Mouse (Mus musculus) embryonic facial prominence, embryonic 14.5 days (tissue): ENCODE results near the gene Cep85l. TPM values are rescaled to one million over a fixed set of nuclear protein-coding genes. Genes with fewer than 3 reads are reported as not detected.

Source experiments
- ATAC-seq: fragments of 200-750 bp; cut with Nextera tagmentation; 2 replicates; pipeline ENCODE4 v1.8.0; 2017; ENCODE audit warnings: low read depth, moderate number of reproducible peaks, moderate TSS enrichment
- DNase-seq: peaks from one replicate; pipeline ENCODE4 v3.0.0-alpha.2; 2015; ENCODE audit warnings: low spot score
- H3K27ac ChIP-seq: fragments of 300-500 bp; sonication (generic); replicated peaks from 2 replicates; pipeline ENCODE4 v1.5.1; 2014; ENCODE audit warnings: low read depth, mild to moderate bottlenecking, low read length, moderate library complexity
- H3K27me3 ChIP-seq: fragments of 300-500 bp; sonication (generic); replicated peaks from 2 replicates; pipeline ENCODE4 v1.6.1; 2014; ENCODE audit warnings: low read length; ENCODE audit not compliant: control insufficient read depth, insufficient read depth
- H3K36me3 ChIP-seq: fragments of 300-500 bp; sonication (generic); 2 replicates; pipeline ENCODE4 v1.6.1; 2014; ENCODE audit warnings: low read length, mixed read lengths; ENCODE audit not compliant: control insufficient read depth, insufficient read depth
- H3K4me1 ChIP-seq: fragments of 300-500 bp; sonication (generic); 2 replicates; pipeline ENCODE4 v1.6.1; 2014; ENCODE audit warnings: antibody characterized with exemption, low read length; ENCODE audit not compliant: control insufficient read depth, insufficient read depth
- H3K4me2 ChIP-seq: fragments of 300-500 bp; sonication (generic); 2 replicates; pipeline ENCODE4 v1.6.1; 2014; ENCODE audit warnings: low read depth, mild to moderate bottlenecking, low read length, moderate library complexity, mixed read lengths
- H3K4me3 ChIP-seq: fragments of 300-500 bp; sonication (generic); 2 replicates; pipeline ENCODE4 v1.5.1; 2014; ENCODE audit warnings: low read depth, mild to moderate bottlenecking, low read length
- H3K9ac ChIP-seq: fragments of 300-500 bp; sonication (generic); 2 replicates; pipeline ENCODE4 v1.6.1; 2014; ENCODE audit warnings: low read depth, mild to moderate bottlenecking, low read length, moderate library complexity, mixed read lengths
- H3K9me3 ChIP-seq: fragments of 300-500 bp; sonication (generic); 2 replicates; pipeline ENCODE4 v1.6.1; 2016; ENCODE audit warnings: low read length; ENCODE audit not compliant: control insufficient read depth
- WGBS: fragments of 180-500 bp; shearing (Covaris S2); extraction: QIAGEN DNeasy Blood & Tissue Kit; methylation state at CpG from one replicate; pipeline ENCODE4 v1.1.7; 2014; 5-methylcytosine and 5-hydroxymethylcytosine counted together
- polyA plus RNA-seq: library from polyadenylated mRNA; unstranded; fragments of >200 nt; fragmentation: Nextera tagmentation; extraction: Ambion mirVana; gene quantifications from 2 replicates; pipeline ENCODE4 v1.2.1, GENCODE M21; 2014

Gene Cep85l
- polyA plus RNA-seq, 1 experiment from 2014 or later: 7.3 TPM

GRCm38 (mm10) chr10:53359016-53359415, 20.7 kb downstream of the Cep85l start:
- 84% methylated on average over 3 of the region's 3 CpGs for WGBS

GRCm38 (mm10) chr10:53353665-53354064, 26.1 kb downstream of the Cep85l start:
- peaks cover 21% of the 10 kb centered on the region for H3K36me3 ChIP-seq
- no peak overlapping the region for H3K9ac ChIP-seq
- no peak overlapping the region for H3K4me2 ChIP-seq
- no peaks in the 10 kb centered on the region for H3K27me3 ChIP-seq
- no peak overlapping the region for H3K4me3 ChIP-seq
- ATAC-seq: no peak
- WGBS: 87% methylated on average over 3 of the region's 3 CpGs
- no peaks in the 10 kb centered on the region for H3K9me3 ChIP-seq
- H3K27ac ChIP-seq: no peak overlapping the region
- no peak for DNase-seq
- H3K4me1 ChIP-seq: no peaks in the 10 kb centered on the region

More at GRCm38 (mm10) chr10:53359016-53359415, 20.7 kb downstream of the Cep85l start:
- Histone ChIP-seq H3K27ac (no peak overlapping the region), H3K9ac (no peak overlapping the region), H3K27me3 (no peaks in the 10 kb centered on the region), H3K4me1 (no peaks in the 10 kb centered on the region), H3K36me3 (peaks cover 17% of the 10 kb centered on the region), H3K4me2 (no peak overlapping the region), H3K9me3 (no peaks in the 10 kb centered on the region), H3K4me3 (no peak overlapping the region)
- DNase-seq (no peak), ATAC-seq (no peak)

- no peak for ATAC-seq
- DNase-seq: no peak
- Histone ChIP-seq H3K4me1 (no peaks in the 10 kb centered on the region), H3K27me3 (no peaks in the 10 kb centered on the region), H3K9me3 (no peaks in the 10 kb centered on the region), H3K27ac (no peak overlapping the region), H3K36me3 (peaks cover 12% of the 10 kb centered on the region; the same call in 1 of the 2 replicates), H3K4me2 (no peak overlapping the region), H3K9ac (no peak overlapping the region), H3K4me3 (no peak overlapping the region)
- WGBS: 87% methylated on average over 1 of the region's 1 CpGs
These were observed 30.5 kb downstream of the Cep85l start for GRCm38 (mm10) chr10:53349254-53349653.

- WGBS: 57% methylated on average over 10 of the region's 10 CpGs
- peak; percentile 84 for ATAC-seq
These were observed 31.7 kb downstream of the Cep85l start for GRCm38 (mm10) chr10:53347787-53348755.

GRCm38 (mm10) chr10:53346916-53347315, 32.8 kb downstream of the Cep85l start:
- no peak overlapping the region for H3K4me3 ChIP-seq
- DNase-seq: no peak
- H3K4me1 ChIP-seq: no peaks in the 10 kb centered on the region
- no peaks in the 10 kb centered on the region for H3K27me3 ChIP-seq
- H3K9ac ChIP-seq: no peak overlapping the region
- ATAC-seq: no peak
- H3K36me3 ChIP-seq: peaks cover 12% of the 10 kb centered on the region; the same call in 1 of the 2 replicates
- H3K27ac ChIP-seq: no peak overlapping the region
- no peaks in the 10 kb centered on the region for H3K9me3 ChIP-seq
- H3K4me2 ChIP-seq: no peak overlapping the region
- WGBS: 85% methylated on average over 5 of the region's 5 CpGs

More at GRCm38 (mm10) chr10:53347787-53348755, 31.7 kb downstream of the Cep85l start:
- peak; percentile 85 for DNase-seq
- Histone ChIP-seq H3K4me1 (no peaks in the 10 kb centered on the region), H3K9me3 (no peaks in the 10 kb centered on the region), H3K27ac (no peak overlapping the region), H3K9ac (no peak overlapping the region), H3K36me3 (peaks cover 12% of the 10 kb centered on the region; the same call in 1 of the 2 replicates), H3K4me2 (no peak overlapping the region), H3K4me3 (no peak overlapping the region), H3K27me3 (no peaks in the 10 kb centered on the region)

- 52% methylated on average over 3 of the region's 3 CpGs for WGBS
- no peak overlapping the region for H3K4me2 ChIP-seq
- ATAC-seq (no peak), DNase-seq (peak; percentile 51)
- H3K27me3 ChIP-seq: no peaks in the 10 kb centered on the region
- H3K4me3 ChIP-seq: no peak overlapping the region
- no peak overlapping the region for H3K27ac ChIP-seq
- peaks cover 12% of the 10 kb centered on the region; the same call in 1 of the 2 replicates for H3K36me3 ChIP-seq
- no peaks in the 10 kb centered on the region for H3K9me3 ChIP-seq
- H3K9ac ChIP-seq: no peak overlapping the region
- no peaks in the 10 kb centered on the region for H3K4me1 ChIP-seq
These were observed 33.2 kb downstream of the Cep85l start for GRCm38 (mm10) chr10:53346506-53346905.

GRCm38 (mm10) chr10:53345508-53345907, 34.2 kb downstream of the Cep85l start:
- H3K4me1 ChIP-seq: no peaks in the 10 kb centered on the region
- peaks cover 12% of the 10 kb centered on the region; the same call in 1 of the 2 replicates for H3K36me3 ChIP-seq
- H3K9ac ChIP-seq: no peak overlapping the region
- DNase-seq (no peak), ATAC-seq (no peak)
- no peaks in the 10 kb centered on the region for H3K27me3 ChIP-seq
- H3K27ac ChIP-seq: no peak overlapping the region
- H3K9me3 ChIP-seq: no peaks in the 10 kb centered on the region
- no peak overlapping the region for H3K4me3 ChIP-seq
- H3K4me2 ChIP-seq: no peak overlapping the region
- 92% methylated on average over 4 of the region's 4 CpGs for WGBS

- Histone ChIP-seq H3K4me2 (no peak overlapping the region), H3K36me3 (peaks cover 10% of the 10 kb centered on the region; the same call in 1 of the 2 replicates), H3K9me3 (no peaks in the 10 kb centered on the region), H3K4me3 (no peak overlapping the region), H3K4me1 (no peaks in the 10 kb centered on the region), H3K9ac (no peak overlapping the region), H3K27ac (no peak overlapping the region), H3K27me3 (no peaks in the 10 kb centered on the region)
- DNase-seq (no peak), ATAC-seq (no peak)
- 86% methylated on average over 10 of the region's 10 CpGs for WGBS
These were observed 35.9 kb downstream of the Cep85l start for GRCm38 (mm10) chr10:53343865-53344264.
